Mouse (Mus musculus) CH12.LX (cell line): ENCODE data around the gene Calcoco1. TPM values are rescaled to one million over a fixed set of nuclear protein-coding genes. Genes with fewer than 3 reads are reported as not detected.

ENCODE experiments used
- DNase-seq: peaks from one replicate; pipeline ENCODE4 v3.0.0-alpha.2; 2013; ENCODE audit errors: extremely low read depth
- H3K27ac ChIP-seq: 2 replicates; pipeline ENCODE4 v1.5.1; 2012; ENCODE audit warnings: low read depth, mild to moderate bottlenecking, control low read depth, moderate library complexity; ENCODE audit not compliant: insufficient read depth
- H3K27me3 ChIP-seq: replicated peaks from 2 replicates; pipeline ENCODE3; 2012; ENCODE audit warnings: inconsistent platforms
- H3K36me3 ChIP-seq, 2 experiments: replicated peaks in 1 of 2; 2 replicates each; pipeline versions ENCODE3 to v1.6.1; 2012; ENCODE audit warnings: inconsistent platforms in 1 of 2, low read length in 1 of 2, mild to moderate bottlenecking in 1 of 2, mixed read lengths in 1 of 2, moderate library complexity in 1 of 2; ENCODE audit not compliant: control insufficient read depth in 1 of 2, insufficient read depth in 1 of 2
- H3K4me1 ChIP-seq, 2 experiments: 2 replicates each; pipeline ENCODE4 v1.6.1; 2012; ENCODE audit warnings: inconsistent platforms in 1 of 2, moderate library complexity in 1 of 2; ENCODE audit not compliant: insufficient read depth in 2 of 2, control insufficient read depth in 1 of 2
- H3K4me2 ChIP-seq: 2 replicates; pipeline ENCODE4 v1.6.1; 2012; ENCODE audit warnings: low read depth, mild to moderate bottlenecking, control low read depth; ENCODE audit not compliant: poor library complexity, insufficient read depth, severe bottlenecking
- H3K4me3 ChIP-seq, 3 experiments: fragments of 150-350 bp in 1 of 3; sonication (generic) in 1 of 3; replicated peaks in 1 of 3; 2 replicates each; pipeline versions ENCODE3 to v1.5.1; 2011 to 2012; ENCODE audit warnings: low read depth in 2 of 3, low read length in 2 of 3, mild to moderate bottlenecking in 2 of 3, moderate library complexity in 2 of 3, control low read depth in 1 of 3, improper control_type of control experiment in 1 of 3, inconsistent platforms in 1 of 3, mixed read lengths in 1 of 3; ENCODE audit not compliant: poor library complexity in 1 of 3
- H3K79me2 ChIP-seq: replicated peaks from 2 replicates; pipeline ENCODE4 v1.6.1; 2012; ENCODE audit warnings: mild to moderate bottlenecking, moderate library complexity; ENCODE audit not compliant: control insufficient read depth, poor library complexity, insufficient read depth, severe bottlenecking; ENCODE audit errors: extremely low read depth
- H3K9ac ChIP-seq: 2 replicates; pipeline ENCODE4 v1.6.1; 2012; ENCODE audit warnings: low read depth, mild to moderate bottlenecking, control low read depth, moderate library complexity; ENCODE audit not compliant: insufficient read depth
- H3K9me3 ChIP-seq: replicated peaks from 2 replicates; pipeline ENCODE3; 2012; ENCODE audit warnings: low read length, inconsistent platforms, mixed read lengths
- BHLHE40 ChIP-seq: IDR thresholded peaks from 2 replicates; pipeline ENCODE4 v1.6.1; 2011; ENCODE audit warnings: mild to moderate bottlenecking, low read depth, low read length, improper control_type of control experiment
- CHD1 ChIP-seq: IDR thresholded peaks from 2 replicates; pipeline ENCODE4 v1.6.1; 2012; ENCODE audit warnings: low read depth, low read length, improper control_type of control experiment, inconsistent platforms
- CHD2 ChIP-seq: IDR thresholded peaks from 2 replicates; pipeline ENCODE4 v1.6.1; 2011; ENCODE audit warnings: low read length, improper control_type of control experiment
- CTCF ChIP-seq, 2 experiments: IDR thresholded peaks in 1 of 2; conservative IDR thresholded peaks in 1 of 2; 2 replicates each; pipeline ENCODE4 v1.5.1; 2011 to 2012; ENCODE audit warnings: low read depth in 2 of 2, low read length in 2 of 2, improper control_type of control experiment in 1 of 2, inconsistent platforms in 1 of 2, mild to moderate bottlenecking in 1 of 2, moderate library complexity in 1 of 2
- ELF1 ChIP-seq: IDR thresholded peaks from 2 replicates; pipeline ENCODE4 v1.6.1; 2014; ENCODE audit warnings: low read depth, mild to moderate bottlenecking, inconsistent platforms, low read length, improper control_type of control experiment
- KAT2A ChIP-seq: IDR thresholded peaks from 2 replicates; pipeline ENCODE4 v1.6.1; 2012; ENCODE audit warnings: low read length, improper control_type of control experiment, inconsistent platforms; ENCODE audit not compliant: insufficient replicate concordance
- MEF2A ChIP-seq: IDR thresholded peaks from 2 replicates; pipeline ENCODE4 v1.6.1; 2014; ENCODE audit warnings: low read depth, mild to moderate bottlenecking, inconsistent platforms, low read length, improper control_type of control experiment, borderline replicate concordance
- MXI1 ChIP-seq: IDR thresholded peaks from 2 replicates; pipeline ENCODE4 v1.6.1; 2011; ENCODE audit warnings: mild to moderate bottlenecking, low read depth, low read length, improper control_type of control experiment
- MYC ChIP-seq: IDR thresholded peaks from 2 replicates; pipeline ENCODE4 v1.6.1; 2011; ENCODE audit warnings: low read depth, mild to moderate bottlenecking, improper control_type of control experiment, low read length
- NELFE ChIP-seq: IDR thresholded peaks from 2 replicates; pipeline ENCODE4 v1.6.1; 2011; ENCODE audit warnings: low read depth, low read length, improper control_type of control experiment
- PAX5 ChIP-seq: IDR thresholded peaks from 2 replicates; pipeline ENCODE4 v1.6.1; 2012; ENCODE audit warnings: low read length, inconsistent platforms, mixed read lengths
- POLR2AphosphoS2 ChIP-seq: IDR thresholded peaks from 2 replicates; pipeline ENCODE4 v1.6.1; 2011; ENCODE audit warnings: low read depth, low read length, improper control_type of control experiment
- RAD21 ChIP-seq: IDR thresholded peaks from 2 replicates; pipeline ENCODE4 v1.6.1; 2011; ENCODE audit warnings: low read depth, mild to moderate bottlenecking, low read length, improper control_type of control experiment, moderate library complexity
- RCOR1 ChIP-seq: conservative IDR thresholded peaks from 2 replicates; pipeline ENCODE4 v1.6.1; 2012; ENCODE audit warnings: low read depth, mild to moderate bottlenecking, inconsistent platforms, low read length, improper control_type of control experiment
- TBP ChIP-seq: conservative IDR thresholded peaks from 2 replicates; pipeline ENCODE4 v1.6.1; 2011; ENCODE audit warnings: low read depth, low read length, improper control_type of control experiment
- TCF12 ChIP-seq: IDR thresholded peaks from 2 replicates; pipeline ENCODE4 v1.6.1; 2014; ENCODE audit warnings: low read depth, mild to moderate bottlenecking, inconsistent platforms, low read length, improper control_type of control experiment
- USF1 ChIP-seq: IDR thresholded peaks from 2 replicates; pipeline ENCODE4 v1.6.1; 2014; ENCODE audit warnings: low read depth, mild to moderate bottlenecking, inconsistent platforms, low read length, improper control_type of control experiment
- dilution Hi-C: fragments of 300-500 bp; cut with MboI; formaldehyde crosslinking; loops from 2 replicates; pipeline ENCODE4 v1.14.3; 2020; ENCODE audit warnings: low sequenced_read_pairs; ENCODE audit not compliant: extremely low pct_unique_long_range_greater_than_20kb, extremely low pct_ligation_motif_present
- in situ Hi-C: fragments of 300-500 bp; cut with MboI; formaldehyde crosslinking; loops from 3 replicates; pipeline ENCODE4 v1.14.3; 2019; ENCODE audit warnings: low sequenced_read_pairs, low pct_ligation_motif_present, low pct_unique_long_range_greater_than_20kb, mixed read lengths
- polyA plus RNA-seq: library from polyadenylated mRNA; unstranded; fragments of >175 nt; gene quantifications from 2 replicates; pipeline ENCODE4 v1.2.1, GENCODE M21; 2012; ENCODE audit warnings: low read depth; ENCODE audit not compliant: insufficient read length
- total RNA-seq, 2 experiments: library from RNA; depleted of rRNA; stranded (reverse); fragments of 300-350 nt in 1 of 2; fragments of >200 nt in 1 of 2; gene quantifications; 2 replicates each; pipeline ENCODE4 v1.2.3; 2012 to 2014

The Calcoco1 gene
- total and polyA plus RNA-seq, 3 experiments = 3.6 to 8.5 (median 7.6) TPM

DNA sequence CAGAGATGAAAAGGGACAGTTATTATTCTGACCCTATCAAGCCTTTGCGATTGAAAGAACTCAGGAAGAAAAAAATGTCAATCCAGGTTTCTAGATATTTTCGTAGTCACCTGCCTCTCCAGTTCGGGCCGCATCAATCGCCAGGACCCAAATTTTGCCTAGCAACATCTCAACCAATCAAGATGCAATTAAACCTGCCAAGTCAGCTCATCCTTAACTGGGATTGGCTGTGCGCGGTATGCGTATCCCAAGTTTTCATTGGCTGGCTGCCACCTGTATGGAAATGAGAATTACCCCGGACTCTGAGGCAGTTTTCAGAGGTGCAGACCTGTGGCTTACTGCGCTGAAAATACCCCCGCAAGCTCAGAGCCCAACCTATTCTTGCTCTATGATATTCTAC, 28.4 kb downstream of the Calcoco1 start:
- no peak overlapping the region for H3K9ac ChIP-seq
- H3K9me3 ChIP-seq = peaks cover 5% of the 10 kb centered on the region
- DNase-seq = no peak
- H3K36me3 ChIP-seq = no peaks in the 10 kb centered on the region
- no peak overlapping the region for H3K4me2 ChIP-seq
- H3K79me2 ChIP-seq = no peaks in the 10 kb centered on the region
- 0 out of 4 replicates have a peak, but pooled peaks cover 0 to 3% of the 10 kb centered on the region in 2 experiments for H3K4me1 ChIP-seq
- dilution Hi-C loops = no loop called here
- H3K27me3 ChIP-seq = peaks cover 84% of the 10 kb centered on the region
- no peak for TF ChIP-seq RAD21
- TF ChIP-seq MEF2A = no peak
- no peak for TF ChIP-seq ELF1
- TF ChIP-seq NELFE = no peak
- no peak for TF ChIP-seq CHD2
- no peak for TF ChIP-seq KAT2A
- TF ChIP-seq PAX5 = no peak
- TF ChIP-seq RCOR1 = no peak
- TF ChIP-seq TCF12 = no peak
- TF ChIP-seq POLR2AphosphoS2 = no peak
- TF ChIP-seq MXI1 = no peak
- TF ChIP-seq BHLHE40 = no peak
- TF ChIP-seq TBP = no peak
- TF ChIP-seq MYC = no peak
- no peak for TF ChIP-seq USF1
- TF ChIP-seq CHD1 = no peak
- H3K27ac ChIP-seq = no peak overlapping the region
- in situ Hi-C loops = no loop called here
- no peak overlapping the region for H3K4me3 ChIP-seq

DNA sequence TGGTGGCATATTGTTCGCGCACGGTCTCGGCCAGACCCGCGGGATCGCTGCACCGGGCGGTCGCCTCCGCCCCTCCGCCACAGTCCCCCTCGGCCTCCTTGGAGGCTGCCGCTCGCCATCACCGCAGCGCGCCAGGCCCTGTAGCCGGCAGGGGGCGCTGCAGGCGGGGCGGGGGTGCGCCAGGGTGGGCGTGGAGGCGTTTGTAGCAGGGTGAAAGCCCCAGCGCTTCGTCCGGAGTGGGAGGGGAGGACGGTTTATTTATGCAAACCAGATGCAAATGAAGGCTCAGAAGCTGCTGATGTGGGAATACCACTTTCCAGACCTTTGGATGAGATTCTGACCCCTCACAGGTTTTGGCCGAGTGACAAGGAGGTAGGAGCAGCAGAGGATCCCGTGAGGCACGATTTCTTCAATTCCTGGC, 29.0 kb downstream of the Calcoco1 start:
- H3K9ac ChIP-seq = no peak overlapping the region
- in situ Hi-C loops (no loop called here), dilution Hi-C loops (no loop called here)
- H3K36me3 ChIP-seq = no peaks in the 10 kb centered on the region
- no peak for DNase-seq
- peaks cover 5% of the 10 kb centered on the region for H3K9me3 ChIP-seq
- peak overlapping the region in 1 of 3 experiments; percentile 37 for H3K4me3 ChIP-seq
- H3K79me2 ChIP-seq = no peaks in the 10 kb centered on the region
- peaks cover 82% of the 10 kb centered on the region for H3K27me3 ChIP-seq
- H3K27ac ChIP-seq = no peak overlapping the region
- H3K4me1 ChIP-seq = 0 out of 4 replicates have a peak, but pooled peaks cover 0 to 3% of the 10 kb centered on the region in 2 experiments
- H3K4me2 ChIP-seq = peak overlapping the region; percentile 61; the same call in 1 of the 2 replicates
- TF ChIP-seq CHD2 (no peak), CTCF (conservative IDR thresholded peaks at IDR 0.05 in 1 of 2, IDR thresholded peaks at IDR 0.05 in 1 of 2; ENCODE audit: low read depth in 2 of 2, low read length in 2 of 2) (peak in 1 of 2 experiments; percentile 60; a peak in 2 of 4 replicates)
- TF ChIP-seq, all 38 proteins: peak for 1
